Mouse (Mus musculus): Measurements from ENCODE around the gene Nav1. TPM values are rescaled to one million over a fixed set of nuclear protein-coding genes. Genes with fewer than 3 reads are reported as not detected.

Gene Nav1
- polyA plus RNA-seq (2021; fragmentation: Nextera tagmentation) = 10.1 and 11.2 TPM in 2 replicates
- long read RNA-seq, experiment 1, partial matches to known transcripts = 18 of 33 reads
- long read RNA-seq, experiment 1, other reads (novel, unspliced or antisense) = 15 of 33 reads
- long read RNA-seq, experiment 2, partial matches to known transcripts = 28 of 105 reads
- long read RNA-seq, experiment 2, other reads (novel, unspliced or antisense) = 77 of 105 reads

GRCm38 (mm10) chr1:135607019-135607418 lies at the start of gene Nav1:
TSS of gene Nav1 (minus strand) at chr1:135607295.

GRCm38 (mm10) chr1:135429901-135430668 lies 177.0 kb downstream of the Nav1 start, which contains the start of gene Ipo9:
TSS of gene Ipo9 (minus strand) at chr1:135430499.

Small RNA genes within 50 kb of the gene (microRNA-seq; reads per million reads assigned to microRNA genes)
- gene Mir1231 = 4.5 reads per million, percentile 16 among the genes with 10 or more reads in this experiment

Other genes starting within 250 kb of the Nav1 start
- 179 and 184 TPM in 2 replicates for gene Shisa4, start 232.1 kb downstream of the Nav1 start, polyA plus RNA-seq (2021; fragmentation: Nextera tagmentation)
- gene Ipo9, start 176.8 kb downstream of the Nav1 start, polyA plus RNA-seq (2021; fragmentation: Nextera tagmentation) = 24.5 and 28.9 TPM in 2 replicates
- 96.6 and 129 TPM in 2 replicates for gene Csrp1, start 112.8 kb upstream of the Nav1 start, polyA plus RNA-seq (2021; fragmentation: Nextera tagmentation)
- gene Phlda3, start 158.8 kb upstream of the Nav1 start, polyA plus RNA-seq (2021; fragmentation: Nextera tagmentation) = 24.6 and 29.6 TPM in 2 replicates
- gene Tnni1, start 172.1 kb upstream of the Nav1 start, polyA plus RNA-seq (2021; fragmentation: Nextera tagmentation) = 8.6 and 8.7 TPM in 2 replicates
- 0.75 and 1.8 TPM in 2 replicates for gene Lad1, start 211.3 kb upstream of the Nav1 start, polyA plus RNA-seq (2021; fragmentation: Nextera tagmentation)
- 1.8 and 2.4 TPM in 2 replicates for gene Tnnt2, start 229.1 kb upstream of the Nav1 start, polyA plus RNA-seq (2021; fragmentation: Nextera tagmentation)